Mouse (Mus musculus): Measurements from ENCODE around the gene Ipo8. TPM values are rescaled to one million over a fixed set of nuclear protein-coding genes. Genes with fewer than 3 reads are reported as not detected.

Gene Ipo8
- polyA plus RNA-seq, 1 experiment: 26.3 TPM

DNA sequence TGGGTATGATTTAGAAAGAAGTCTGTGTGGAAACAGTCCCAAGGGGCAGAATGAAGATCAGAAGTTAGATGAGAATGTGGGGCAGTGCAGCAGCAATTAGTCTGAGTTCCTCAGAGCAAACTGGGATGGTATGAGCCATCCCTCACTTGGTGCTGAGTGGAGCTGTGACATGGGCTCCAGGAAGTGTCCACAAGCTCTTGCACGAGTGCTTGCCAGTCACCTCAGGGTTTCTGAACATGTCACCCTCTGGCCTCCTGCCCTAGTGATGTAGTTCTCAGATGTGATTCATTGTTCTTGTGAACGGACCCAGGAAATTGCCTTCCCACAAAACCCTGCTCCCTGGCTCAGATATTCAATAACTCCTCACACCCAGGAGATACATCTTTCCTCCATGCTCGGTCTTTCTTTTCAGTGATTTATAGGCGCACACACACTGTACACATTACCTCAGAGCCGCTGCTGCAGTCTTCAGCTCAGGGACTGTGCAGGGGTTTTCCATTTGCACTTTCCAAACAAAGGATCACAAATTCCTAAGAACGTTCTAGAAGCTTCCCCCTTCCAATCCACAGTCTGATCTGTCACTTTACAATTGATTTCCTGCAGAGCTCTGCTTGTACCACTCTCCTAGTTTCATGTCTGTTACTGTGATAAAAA is 103.3 kb downstream of the Ipo8 start:
- Histone ChIP-seq H3K27ac (ENCODE audit: insufficient read depth, low read depth, low read length) (no peak overlapping the region), H3K4me1 (ENCODE audit: control insufficient read depth, insufficient read depth, low read length) (no peaks in the 10 kb centered on the region; the same call in 1 of the 2 replicates), H3K4me3 (ENCODE audit: insufficient read depth, low read length) (no peak overlapping the region)
- TF ChIP-seq POLR2A (IDR thresholded peaks at IDR 0.05; ENCODE audit: borderline replicate concordance, low read depth, low read length) (no peak), CTCF (IDR thresholded peaks at IDR 0.05; ENCODE audit: low read depth, low read length) (no peak)

- Histone ChIP-seq H3K4me1 (ENCODE audit: control insufficient read depth, insufficient read depth, low read length) (no peaks in the 10 kb centered on the region; the same call in 1 of the 2 replicates), H3K4me3 (ENCODE audit: insufficient read depth, low read length) (no peak overlapping the region), H3K27ac (ENCODE audit: insufficient read depth, low read depth, low read length) (no peak overlapping the region)
- no peak for TF ChIP-seq CTCF (IDR thresholded peaks at IDR 0.05; ENCODE audit: low read depth, low read length)
- no peak for TF ChIP-seq POLR2A (IDR thresholded peaks at IDR 0.05; ENCODE audit: borderline replicate concordance, low read depth, low read length)
These were observed 106.8 kb downstream of the Ipo8 start for GRCm38 (mm10) chr6:148724453-148724852.

Other genes with a start within 250 kb of the Ipo8 start
- gene Caprin2, start 64.8 kb upstream of the Ipo8 start, polyA plus RNA-seq (2012; ENCODE audit: insufficient read depth, insufficient read length, missing spikeins): 8.3 and 9.5 TPM in 2 replicates
- 10.2 and 10.9 TPM in 2 replicates for gene Sinhcaf, start 115.0 kb upstream of the Ipo8 start, polyA plus RNA-seq (2012; ENCODE audit: insufficient read depth, insufficient read length, missing spikeins)